Mouse (Mus musculus) lung, postnatal 0 days (tissue): ENCODE data around the gene Ccdc187.

ENCODE experiments used
- CTCF ChIP-seq: IDR thresholded peaks from 2 replicates; pipeline ENCODE4 v1.5.1; 2016; ENCODE audit warnings: antibody characterized with exemption, mild to moderate bottlenecking
- EP300 ChIP-seq: IDR thresholded peaks from 2 replicates; pipeline ENCODE4 v1.6.1; 2016; ENCODE audit warnings: antibody characterized with exemption, mild to moderate bottlenecking, control low read depth

GRCm38 (mm10) chr2:26327852-26328251, 33.5 kb upstream of the Ccdc187 start:
- no peak for TF ChIP-seq EP300
- no peak for TF ChIP-seq CTCF
